Mouse (Mus musculus): Measurements from ENCODE around the gene Plcb4.

Plcb4 gene

DNA sequence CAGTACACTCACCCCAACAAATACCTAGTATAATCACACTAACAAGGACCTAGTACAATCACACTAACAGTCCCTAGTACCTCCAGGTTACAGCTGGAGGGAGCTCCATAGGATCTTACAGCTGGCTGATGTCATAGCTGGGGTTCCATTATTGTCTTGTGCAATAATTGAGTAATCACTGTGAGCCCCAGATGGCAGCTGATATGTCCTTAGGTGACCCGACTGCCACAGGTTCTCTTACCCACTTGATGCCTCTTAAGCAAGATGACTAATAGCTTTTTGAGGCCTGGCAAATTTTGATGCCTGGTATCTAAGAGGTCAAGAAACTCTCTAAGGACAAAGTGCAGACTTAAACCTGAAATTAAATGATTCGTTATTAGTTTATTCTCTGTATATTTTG is 194.3 kb downstream of the Plcb4 start:
- no peak for DNase-seq (ENCODE audit: low read depth, low spot score)

DNA sequence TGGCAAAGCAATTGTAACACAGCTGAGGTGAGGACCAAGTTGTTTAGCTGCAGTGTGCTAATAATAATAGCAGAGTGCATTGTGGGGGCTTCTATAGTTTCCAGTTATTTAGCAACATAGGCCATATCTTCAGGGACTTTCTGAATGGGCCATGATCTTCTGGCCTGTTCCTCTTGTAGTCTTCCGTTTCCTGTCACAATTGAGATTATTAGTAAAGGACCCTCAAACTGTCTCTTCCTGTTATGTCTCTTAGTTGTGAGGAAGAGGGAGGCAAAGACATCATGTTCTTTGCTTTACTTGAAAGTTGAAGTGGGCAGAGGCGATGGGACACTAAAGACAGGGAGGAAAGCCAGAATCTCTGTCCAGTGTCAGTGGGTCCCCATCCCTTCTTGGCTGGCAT is 195.2 kb downstream of the Plcb4 start:
- no peak for DNase-seq (ENCODE audit: low read depth, low spot score)

DNA sequence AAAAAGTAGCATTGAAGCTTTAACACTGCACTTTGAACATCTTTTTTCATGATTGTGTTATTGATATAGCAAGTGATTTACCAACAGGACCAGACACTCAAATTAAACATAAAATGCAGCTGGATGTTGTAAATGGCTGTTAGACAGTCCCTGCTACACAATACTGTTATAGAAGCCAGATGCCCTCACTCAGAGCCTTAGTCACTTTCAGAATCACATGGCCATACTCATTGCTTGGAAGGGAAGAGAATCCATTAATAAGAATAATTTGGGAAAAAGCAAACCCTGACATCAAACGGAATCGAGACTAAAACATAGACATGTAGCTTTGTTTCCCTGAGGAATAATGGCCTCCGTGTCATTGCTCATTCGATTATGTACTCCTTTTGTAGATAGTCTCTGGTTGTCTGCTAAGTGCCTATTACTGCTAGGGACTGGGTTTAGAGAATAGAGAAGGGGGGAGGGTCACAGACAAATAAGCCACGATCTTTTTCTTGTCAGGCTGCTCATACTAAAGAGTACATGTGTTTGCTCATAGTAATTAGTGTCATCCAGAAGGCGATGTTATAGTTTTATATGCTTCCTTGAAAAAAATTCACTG is 197.2 kb downstream of the Plcb4 start:
- no peak for DNase-seq (ENCODE audit: low read depth, low spot score)

DNA sequence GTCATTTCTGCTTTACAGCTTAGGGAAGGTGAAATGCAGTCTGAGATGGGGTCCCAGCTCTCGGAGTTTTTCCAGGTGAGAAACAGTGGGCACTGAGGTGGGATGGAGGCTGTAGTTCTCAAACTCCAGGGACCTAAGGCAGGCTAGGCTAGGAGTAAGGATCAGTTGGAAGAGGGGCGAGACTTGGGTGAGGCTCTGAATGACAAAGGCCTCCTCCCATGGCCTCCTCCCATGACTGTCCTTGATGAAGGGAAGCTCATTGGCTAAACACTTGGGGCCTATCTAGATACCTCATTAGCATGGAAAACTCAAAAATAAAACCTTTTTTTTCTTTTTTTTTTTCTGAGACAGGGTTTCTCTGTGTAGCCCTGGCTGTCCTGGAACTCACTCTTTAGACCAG is 198.0 kb downstream of the Plcb4 start:
- no peak for DNase-seq (ENCODE audit: low read depth, low spot score)

DNA sequence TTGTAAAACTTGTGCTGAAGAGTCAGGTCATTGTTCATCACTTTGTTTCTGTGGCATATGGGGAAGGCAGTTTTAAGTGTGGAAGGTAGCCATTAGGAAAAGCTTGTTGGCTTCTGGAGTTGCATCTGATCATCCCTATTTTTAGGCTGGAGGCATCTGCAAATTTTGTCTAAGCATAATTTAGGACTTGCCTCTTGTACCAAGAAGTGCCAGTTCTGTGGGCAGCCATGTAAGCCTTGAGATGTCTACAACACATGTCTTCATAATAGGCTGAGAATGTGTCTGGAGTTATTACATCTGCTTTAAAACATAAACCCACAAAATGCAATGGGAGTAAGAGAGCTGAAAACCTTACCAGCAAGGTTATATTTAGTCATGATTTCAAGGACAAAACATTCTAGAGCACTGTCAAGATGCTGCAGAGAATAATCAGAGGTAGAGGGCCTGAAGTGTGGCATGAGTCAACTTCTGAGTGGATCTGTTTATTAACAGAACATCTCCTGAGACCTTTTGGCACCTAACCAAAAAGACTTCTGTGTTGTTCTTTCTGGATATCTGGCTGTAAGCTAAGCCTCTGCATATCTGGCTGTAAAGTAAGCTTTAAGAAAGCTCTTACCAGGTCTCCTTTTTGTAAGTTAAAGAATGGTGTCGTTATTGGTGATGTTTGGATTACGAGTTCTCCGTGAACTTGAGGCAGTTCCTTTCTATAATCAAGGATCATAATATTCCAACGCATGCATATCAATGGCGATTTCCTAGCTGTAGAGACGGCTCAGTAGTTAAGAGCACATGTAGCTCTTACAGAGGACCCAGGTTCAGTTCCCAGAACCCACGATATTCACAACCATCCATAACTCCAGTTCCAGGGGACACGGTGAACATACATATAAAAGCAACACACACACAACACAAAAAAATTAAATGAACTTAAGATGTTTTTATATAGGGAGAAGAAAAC is 203.0 kb downstream of the Plcb4 start:
- no peak for DNase-seq (ENCODE audit: low read depth, low spot score)

DNA sequence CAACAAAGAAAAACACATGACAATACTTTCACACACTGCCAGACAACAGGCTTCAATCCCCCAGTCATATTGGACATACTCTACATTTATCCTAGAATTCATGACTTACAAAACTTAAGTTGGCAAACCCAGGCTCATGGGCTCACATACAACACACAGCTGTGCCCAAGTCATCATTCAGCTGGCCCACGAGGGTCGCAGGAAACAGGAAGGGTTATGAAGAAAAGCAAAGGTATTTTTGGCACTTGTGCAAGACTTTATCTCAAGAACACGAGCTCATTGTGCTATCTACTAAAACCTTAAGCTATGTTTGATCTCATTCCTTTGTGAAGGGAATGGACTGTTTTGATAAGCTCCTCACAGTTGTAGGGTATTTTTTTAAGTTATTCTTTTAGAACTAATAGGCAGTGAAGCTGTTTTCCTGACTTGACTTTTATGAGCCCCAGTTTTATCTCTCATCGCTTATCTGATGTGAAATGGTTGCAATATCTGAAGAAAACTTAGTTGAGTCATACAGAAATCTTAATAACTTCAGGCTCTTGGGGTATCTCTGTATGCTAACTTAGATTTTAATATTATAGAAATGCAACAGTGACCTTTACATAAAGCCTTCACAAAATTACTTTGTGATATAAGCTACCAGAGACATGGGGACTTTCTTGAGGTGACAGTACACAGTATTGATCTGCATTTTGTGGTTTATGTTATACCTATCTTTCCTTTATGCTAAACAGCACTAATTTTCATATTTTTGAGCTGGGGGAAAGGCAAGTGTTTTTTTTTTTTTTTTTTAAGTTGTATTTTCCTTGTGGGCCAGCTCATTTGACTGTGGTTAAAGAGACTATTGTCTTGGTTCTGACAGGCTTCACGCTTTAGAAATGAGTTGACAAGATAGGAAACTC is 203.9 kb downstream of the Plcb4 start:
- peak; percentile 32 for DNase-seq (ENCODE audit: low read depth, low spot score)

DNA sequence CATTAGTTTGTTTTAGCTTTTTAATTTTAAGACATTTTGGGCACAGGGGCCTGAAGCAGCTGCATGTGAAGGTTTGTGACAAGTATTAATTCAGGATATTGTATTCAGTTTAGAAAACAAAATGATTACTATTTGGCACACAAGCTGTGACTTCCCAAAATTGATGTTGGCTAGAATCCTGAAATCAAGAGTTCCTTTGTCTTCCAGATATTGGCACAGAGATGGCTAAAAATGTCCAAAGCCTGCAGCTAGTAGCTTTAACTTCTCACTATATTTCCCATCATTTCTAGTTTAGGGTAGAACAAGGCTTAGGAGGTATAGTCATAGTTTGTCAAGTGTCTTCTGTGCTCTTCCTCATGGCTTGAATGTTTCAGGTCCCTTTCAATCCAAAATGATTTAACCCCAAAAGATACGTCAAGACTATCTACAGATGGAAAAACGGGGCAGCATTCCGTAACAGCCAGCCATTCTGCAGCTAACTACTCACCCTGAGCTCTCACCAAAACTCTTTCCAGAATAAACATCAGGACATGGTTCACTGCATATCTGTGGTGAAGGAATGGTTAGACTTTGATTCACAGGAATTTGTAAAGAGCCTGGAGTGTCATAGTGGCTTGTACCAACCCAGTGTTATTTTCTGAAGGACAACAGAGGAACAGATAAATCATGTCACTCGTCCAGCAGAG is 204.7 kb downstream of the Plcb4 start:
- DNase-seq (ENCODE audit: low read depth, low spot score), result no peak

DNA sequence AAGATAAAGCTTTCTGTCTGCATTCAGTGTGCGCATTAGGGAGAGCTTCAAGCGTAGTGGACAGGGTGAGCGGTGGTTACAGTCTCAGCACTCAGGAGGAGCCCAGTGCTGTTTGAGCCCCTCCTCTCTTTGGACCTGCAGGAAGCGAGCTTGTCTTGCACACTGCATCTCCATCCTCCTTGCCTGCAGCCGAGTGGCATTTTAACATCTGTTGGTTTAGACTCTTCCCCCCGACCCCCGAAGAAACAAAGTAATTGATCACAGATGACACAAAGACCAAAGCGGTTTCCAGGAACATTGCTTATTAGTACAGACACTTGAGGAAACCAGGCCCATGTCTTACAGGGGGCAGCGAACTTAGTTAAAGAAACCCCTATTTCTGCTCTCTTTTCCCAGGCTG is 207.6 kb downstream of the Plcb4 start:
- DNase-seq (ENCODE audit: low read depth, low spot score), result no peak

DNA sequence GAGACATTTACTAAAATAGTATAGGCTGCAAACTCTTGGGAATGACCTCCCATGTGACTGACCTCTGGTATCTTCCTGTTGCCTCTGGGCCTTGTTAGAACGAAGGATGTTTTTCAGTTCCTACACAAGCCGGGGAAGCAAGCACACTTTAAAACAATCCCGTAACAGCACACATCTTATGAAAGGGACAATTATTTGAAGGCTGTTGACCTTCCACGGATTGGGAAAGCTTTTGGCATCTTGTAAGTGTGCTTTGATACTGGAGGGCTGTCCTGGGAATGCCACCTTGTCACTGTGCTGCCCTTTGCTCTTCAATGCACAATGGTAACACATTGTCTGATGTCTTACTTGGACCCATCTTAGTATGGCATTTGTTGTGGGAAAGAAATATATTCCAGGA is 208.0 kb downstream of the Plcb4 start:
- no peak for DNase-seq (ENCODE audit: low read depth, low spot score)

DNA sequence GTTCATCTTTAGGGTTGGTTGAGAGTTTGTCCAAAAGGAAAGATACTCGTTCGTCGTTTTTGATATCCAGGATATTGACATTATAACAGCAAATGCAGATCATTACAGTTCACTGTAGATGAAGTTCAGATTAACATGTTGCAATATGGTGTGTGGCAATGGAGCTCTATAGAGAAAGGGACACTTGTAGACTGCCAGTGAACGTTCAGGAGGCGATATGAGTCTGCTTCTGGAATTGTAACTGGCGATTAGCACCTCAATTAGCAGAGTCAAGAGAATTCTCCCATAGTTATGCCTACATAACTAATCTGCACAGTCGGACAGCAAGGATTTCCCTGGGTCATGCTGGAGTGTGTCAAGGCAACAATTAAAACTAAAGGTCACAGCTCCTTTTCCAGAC is 210.8 kb downstream of the Plcb4 start:
- no peak for DNase-seq (ENCODE audit: low read depth, low spot score)

DNA sequence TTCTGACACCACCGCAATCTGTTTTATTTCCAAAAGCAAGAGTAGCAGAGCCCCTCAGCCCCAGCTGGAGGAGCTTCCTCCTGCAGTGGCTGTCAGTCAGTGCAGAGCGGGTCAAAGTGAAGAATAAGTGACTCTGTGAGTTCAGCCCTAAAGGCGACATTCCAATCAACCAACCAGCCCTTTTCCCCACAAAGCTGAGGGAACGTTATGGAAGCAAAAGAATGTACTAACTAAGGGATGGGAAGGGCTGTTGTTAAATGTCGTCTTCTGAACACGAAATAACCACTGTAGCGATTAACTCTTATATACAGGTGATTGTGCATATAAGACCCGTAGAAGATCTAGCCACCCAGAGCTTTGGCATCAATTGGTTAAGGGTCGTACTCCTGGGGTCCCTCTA is 214.3 kb downstream of the Plcb4 start:
- DNase-seq (ENCODE audit: low read depth, low spot score), result no peak

DNA sequence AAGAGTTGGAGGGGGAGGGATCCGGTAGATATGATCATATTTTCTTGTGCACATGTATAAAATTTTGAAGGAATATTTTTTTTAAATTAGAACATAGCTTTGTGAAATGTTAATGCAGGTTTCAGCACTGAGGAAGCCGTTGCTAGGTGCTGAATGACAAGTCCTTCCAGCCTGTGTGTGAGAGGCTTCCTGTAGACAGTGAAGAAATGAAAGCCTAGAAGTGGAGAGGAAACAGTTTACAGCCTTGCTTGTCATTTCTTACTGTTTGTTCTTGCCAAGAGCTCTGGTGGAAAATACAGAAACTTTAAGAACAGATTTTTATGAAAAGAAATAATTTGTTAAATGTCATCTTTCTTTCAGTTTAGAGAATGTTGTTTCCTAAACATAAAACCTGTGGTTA is 214.9 kb downstream of the Plcb4 start:
- DNase-seq (ENCODE audit: low read depth, low spot score), result peak; percentile 39

DNA sequence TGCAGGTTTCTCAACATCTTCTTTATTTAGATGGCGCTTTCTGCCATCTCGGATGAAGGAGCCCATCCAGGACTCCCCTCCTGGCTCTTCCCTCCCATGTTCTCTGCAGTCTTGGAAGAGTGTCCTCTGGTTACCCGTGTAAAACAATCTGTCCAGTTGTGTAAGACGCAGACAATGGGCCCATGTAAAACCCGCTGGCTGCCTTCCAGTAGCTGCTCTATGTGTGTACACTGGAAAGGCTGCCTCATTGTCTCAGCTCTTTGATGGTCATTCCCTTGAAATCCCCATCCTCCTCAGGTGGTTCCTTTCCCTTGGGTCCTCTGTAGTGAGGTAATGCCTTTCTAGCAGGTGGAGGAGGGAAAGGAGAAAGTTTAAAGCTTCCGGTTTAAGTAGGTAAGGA is 216.7 kb downstream of the Plcb4 start:
- no peak for DNase-seq (ENCODE audit: low read depth, low spot score)

DNA sequence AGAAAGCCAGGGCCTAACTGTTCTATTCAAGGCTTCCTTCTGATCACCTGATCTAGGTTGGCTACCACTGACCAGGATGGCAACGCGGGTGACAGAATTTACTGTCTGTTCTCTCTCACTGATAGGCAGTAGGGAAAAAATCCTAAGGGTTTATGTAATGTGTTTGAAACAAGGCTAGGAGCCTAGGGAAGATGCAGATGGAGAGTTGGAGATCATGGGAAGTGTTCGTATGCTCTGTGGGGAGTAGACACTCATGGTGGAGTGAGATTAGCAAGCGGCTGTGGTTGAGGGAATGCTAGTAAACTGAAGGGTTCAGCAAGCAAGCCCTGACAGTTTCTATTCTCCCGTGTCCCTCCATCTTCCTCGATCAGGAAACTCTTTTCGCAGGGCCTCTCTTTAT is 220.5 kb downstream of the Plcb4 start:
- DNase-seq (ENCODE audit: low read depth, low spot score), result no peak

DNA sequence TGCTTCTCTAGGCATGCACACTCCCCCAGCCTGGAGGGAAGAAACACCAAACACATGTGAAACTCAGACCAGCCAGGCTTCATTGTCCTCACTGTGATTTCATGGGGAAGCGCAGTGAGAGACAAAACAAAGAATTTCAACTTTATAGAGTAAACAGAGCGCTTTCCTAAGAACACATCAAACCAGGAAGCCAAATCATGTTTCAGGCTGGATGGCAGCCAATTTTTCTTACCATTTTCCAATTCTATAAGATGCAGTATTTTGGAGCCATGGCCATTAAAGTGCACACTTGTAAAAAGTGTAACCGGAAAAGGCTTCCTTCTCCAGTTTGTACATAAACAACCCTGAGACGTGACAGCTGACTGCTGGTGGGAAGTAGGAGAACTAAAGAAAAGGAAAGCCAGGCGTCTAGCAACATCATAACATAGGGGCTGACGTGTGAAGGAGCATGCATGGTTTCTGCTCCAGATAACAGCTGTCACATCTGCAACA is 221.5 kb downstream of the Plcb4 start:
- DNase-seq (ENCODE audit: low read depth, low spot score), result no peak

DNA sequence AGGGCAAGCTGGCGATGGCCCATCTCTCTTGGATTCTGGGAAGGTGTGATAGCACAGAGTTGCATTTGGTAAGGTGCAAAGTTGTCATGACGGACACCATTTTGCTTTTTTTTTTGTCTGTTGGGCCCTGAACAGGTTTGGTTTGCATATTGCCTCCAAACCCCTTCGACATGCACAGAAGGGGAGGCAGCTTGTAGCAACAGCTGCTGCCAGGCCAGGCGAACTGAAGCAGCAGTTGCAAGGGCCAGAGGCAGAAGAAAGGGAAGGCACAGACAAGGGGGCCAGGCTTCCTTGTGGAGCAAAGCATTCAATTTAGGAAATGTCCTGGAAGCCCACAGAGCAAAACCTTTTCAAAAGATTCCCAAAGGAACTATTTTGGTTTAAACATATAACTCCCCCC is 224.5 kb downstream of the Plcb4 start:
- no peak for DNase-seq (ENCODE audit: low read depth, low spot score)

DNA sequence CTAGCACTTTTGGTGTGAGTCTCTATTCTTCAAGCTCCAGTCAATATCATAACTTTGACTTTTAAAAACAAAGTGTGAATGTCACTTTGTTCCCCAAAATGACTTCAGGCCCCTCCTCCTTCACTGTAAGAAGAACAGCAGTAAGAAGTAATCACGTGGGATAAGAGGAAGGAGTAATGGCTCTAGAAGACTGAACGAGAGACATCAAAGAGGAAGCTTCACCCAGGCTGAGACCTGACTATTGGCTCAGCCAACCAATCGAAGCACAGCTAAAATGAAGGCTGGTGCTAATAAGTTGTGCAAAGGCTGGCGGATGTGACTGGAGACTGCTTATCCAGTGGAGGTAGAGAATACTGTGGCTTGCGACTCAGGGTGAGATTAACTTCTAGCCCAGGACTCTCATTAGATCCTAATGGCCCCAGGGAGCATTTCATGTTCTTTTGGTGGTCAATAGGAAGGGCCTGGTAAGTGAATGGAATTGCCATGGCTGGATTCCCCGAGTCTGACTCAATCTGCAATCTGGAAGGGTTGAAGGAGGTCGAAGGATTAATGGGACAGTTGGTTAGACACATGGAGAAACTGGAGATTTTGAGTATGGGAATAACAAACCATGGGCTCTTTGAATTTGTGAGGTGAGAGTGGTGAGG is 225.8 kb downstream of the Plcb4 start:
- DNase-seq (ENCODE audit: low read depth, low spot score), result peak; percentile 45

DNA sequence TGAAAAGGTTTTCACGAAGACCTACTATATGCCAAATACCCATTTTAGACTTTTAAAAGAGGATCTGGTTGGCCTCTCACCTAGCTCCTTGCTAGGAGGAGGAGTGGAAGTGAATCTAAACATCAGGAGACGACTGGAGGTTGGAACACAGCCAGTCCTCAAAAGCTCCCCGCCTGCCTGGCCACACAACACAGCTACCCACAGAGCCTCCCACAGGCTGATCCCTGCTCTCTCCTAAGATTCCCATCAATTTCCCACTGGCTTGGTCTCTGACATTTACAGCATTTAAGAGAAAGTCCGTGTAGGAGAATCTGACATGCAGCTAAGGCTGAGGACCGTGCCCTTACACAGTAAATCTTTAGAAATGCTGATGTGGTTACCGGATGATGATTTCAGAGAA is 226.8 kb downstream of the Plcb4 start:
- DNase-seq (ENCODE audit: low read depth, low spot score), result peak; percentile 31

DNA sequence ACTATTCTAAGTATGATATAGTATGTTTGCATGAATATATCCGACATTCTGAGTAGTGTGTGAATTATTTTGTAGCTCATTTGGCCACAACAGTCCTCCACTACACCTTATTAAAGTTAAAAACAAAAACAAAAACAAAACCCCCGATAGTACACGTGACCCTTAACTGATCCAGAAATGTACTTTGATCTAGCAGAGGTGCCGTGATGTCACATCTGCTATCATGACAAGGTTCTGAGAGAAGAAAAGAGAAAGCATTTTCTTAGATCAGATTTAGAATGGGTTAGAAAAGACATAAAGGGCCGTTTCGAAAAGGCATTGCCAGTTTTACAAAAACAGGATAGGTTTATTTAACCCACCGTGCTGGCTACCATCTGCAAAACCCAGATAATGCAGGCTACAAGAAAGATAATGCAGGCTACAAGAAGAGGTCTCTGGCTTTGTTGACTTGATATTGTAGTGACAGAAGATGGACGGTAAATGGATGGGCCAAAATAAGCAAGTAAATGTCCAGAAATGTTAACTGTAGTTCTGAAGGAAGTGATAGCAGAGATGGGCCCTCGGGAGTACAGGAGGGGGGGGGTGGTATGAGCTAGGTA is 227.4 kb downstream of the Plcb4 start:
- peak; percentile 60 for DNase-seq (ENCODE audit: low read depth, low spot score)

DNA sequence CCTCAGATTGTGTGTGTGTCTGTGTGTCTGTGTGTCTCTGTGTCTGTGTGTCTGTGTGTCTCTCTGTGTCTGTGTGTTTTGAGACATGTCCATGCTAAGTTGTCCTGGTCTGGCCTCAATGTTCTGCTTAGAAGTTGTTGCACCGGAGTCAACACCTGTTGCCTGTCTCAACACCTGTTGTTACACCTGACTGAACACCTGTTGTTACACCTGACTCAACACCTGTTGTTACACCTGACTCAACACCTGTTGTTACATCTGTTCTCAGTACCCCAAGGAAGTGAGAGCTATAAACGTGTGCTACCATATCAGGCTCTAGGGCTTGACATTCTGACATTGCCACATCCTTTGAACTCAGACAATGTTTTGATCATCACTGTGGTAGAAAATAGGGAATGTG is 229.0 kb downstream of the Plcb4 start:
- no peak for DNase-seq (ENCODE audit: low read depth, low spot score)

DNA sequence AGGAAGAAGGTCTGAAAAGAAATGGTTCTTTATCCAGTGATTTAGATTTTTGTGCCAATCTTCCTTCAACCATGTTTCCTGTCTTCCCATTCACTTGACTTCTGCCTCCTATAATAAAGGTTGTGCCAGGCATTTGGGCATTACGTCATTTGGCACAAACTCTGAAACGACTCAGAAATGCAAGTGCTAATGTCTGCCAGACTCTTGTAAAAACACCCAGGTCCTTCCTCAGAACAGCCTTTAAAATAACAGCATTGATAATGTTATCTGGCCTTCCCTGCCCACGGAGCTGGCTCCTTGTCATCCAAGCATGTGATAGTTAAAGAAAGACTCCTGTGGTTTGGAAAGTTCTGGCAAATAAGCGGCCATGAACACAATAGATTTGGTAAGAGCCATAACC is 229.4 kb downstream of the Plcb4 start:
- no peak for DNase-seq (ENCODE audit: low read depth, low spot score)
